Mouse (Mus musculus) limb, embryonic 11.5 days (tissue): ENCODE measurements at regions not wholly inside any gene's neighbourhood (a gene's known extent, or its start where the extent isn't known, plus 50 kb on each side); places are given as distances from the start of the nearest gene placed in this dataset.
A peak's percentile ranks its signal among the peaks of the same experiment; 100 is the strongest.

Experiments used
- ATAC-seq: fragments of 200-750 bp; cut with Nextera tagmentation; 2 replicates; pipeline ENCODE4 v1.8.0; 2017; ENCODE audit warnings: low read depth; ENCODE audit not compliant: insufficient number of reproducible peaks, low FRiP score, low TSS enrichment
- DNase-seq: peaks from one replicate; pipeline ENCODE4 v3.0.0-alpha.2; 2015; ENCODE audit warnings: low spot score
- H3K27ac ChIP-seq: fragments of 300-500 bp; sonication (generic); replicated peaks from 2 replicates; pipeline ENCODE4 v1.5.1; 2014; ENCODE audit warnings: low read depth, mild to moderate bottlenecking, low read length
- H3K27me3 ChIP-seq: fragments of 300-500 bp; sonication (generic); 2 replicates; pipeline ENCODE4 v1.6.1; 2014; ENCODE audit warnings: mild to moderate bottlenecking, low read length, mixed read lengths; ENCODE audit not compliant: control insufficient read depth, insufficient read depth
- H3K36me3 ChIP-seq: fragments of 300-500 bp; sonication (generic); 2 replicates; pipeline ENCODE4 v1.6.1; 2014; ENCODE audit warnings: mild to moderate bottlenecking, low read length, moderate library complexity, mixed read lengths; ENCODE audit not compliant: control insufficient read depth, insufficient read depth
- H3K4me1 ChIP-seq: fragments of 300-500 bp; sonication (generic); 2 replicates; pipeline ENCODE4 v1.6.1; 2014; ENCODE audit warnings: low read length, mixed read lengths; ENCODE audit not compliant: control insufficient read depth, insufficient read depth
- H3K4me2 ChIP-seq: fragments of 300-500 bp; sonication (generic); 2 replicates; pipeline ENCODE4 v1.6.1; 2014; ENCODE audit warnings: low read depth, mild to moderate bottlenecking, moderate library complexity; ENCODE audit not compliant: severe bottlenecking
- H3K4me3 ChIP-seq: fragments of 300-500 bp; sonication (generic); 2 replicates; pipeline ENCODE4 v1.5.1; 2014; ENCODE audit warnings: low read depth, low read length
- H3K9ac ChIP-seq: fragments of 300-500 bp; sonication (generic); 2 replicates; pipeline ENCODE4 v1.6.1; 2014; ENCODE audit warnings: mild to moderate bottlenecking, low read length
- H3K9me3 ChIP-seq: fragments of 300-500 bp; sonication (generic); 2 replicates; pipeline ENCODE4 v1.6.1; 2016; ENCODE audit warnings: low read length; ENCODE audit not compliant: control insufficient read depth
- WGBS: fragments of 180-500 bp; shearing (Covaris S2); extraction: QIAGEN DNeasy Blood & Tissue Kit; methylation state at CpG from one replicate; pipeline ENCODE4 v1.1.7; 2014; 5-methylcytosine and 5-hydroxymethylcytosine counted together

DNA sequence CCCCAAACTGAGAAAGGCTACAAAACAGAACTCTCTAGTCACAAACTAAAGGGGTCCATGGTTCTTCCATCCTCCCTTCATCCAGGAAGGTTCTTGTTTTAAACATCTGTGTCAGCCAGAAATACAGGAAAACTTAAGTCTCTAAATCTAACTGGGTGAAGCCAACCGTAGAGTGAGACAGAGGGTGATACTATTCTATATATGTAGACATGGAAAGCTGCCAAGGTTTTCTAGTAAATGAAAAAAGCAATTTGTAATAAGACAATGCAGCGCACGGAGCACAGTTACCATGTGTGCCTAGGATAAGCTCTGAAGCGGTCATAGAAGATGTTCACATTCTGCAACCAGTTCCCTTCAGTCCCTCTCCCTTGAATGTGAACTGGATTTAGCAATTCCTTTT is 55.4 kb downstream of the Ppp1r3c start:
- Histone ChIP-seq H3K9ac (no peak overlapping the region), H3K27ac (no peak overlapping the region), H3K27me3 (no peaks in the 10 kb centered on the region), H3K36me3 (no peaks in the 10 kb centered on the region), H3K4me1 (0 out of 2 replicates have a peak, but pooled peaks cover 4% of the 10 kb centered on the region), H3K4me2 (no peak overlapping the region), H3K4me3 (no peak overlapping the region), H3K9me3 (no peaks in the 10 kb centered on the region)
- DNase-seq (no peak), ATAC-seq (no peak)
- WGBS = 91% methylated on average over 4 of the region's 4 CpGs

DNA sequence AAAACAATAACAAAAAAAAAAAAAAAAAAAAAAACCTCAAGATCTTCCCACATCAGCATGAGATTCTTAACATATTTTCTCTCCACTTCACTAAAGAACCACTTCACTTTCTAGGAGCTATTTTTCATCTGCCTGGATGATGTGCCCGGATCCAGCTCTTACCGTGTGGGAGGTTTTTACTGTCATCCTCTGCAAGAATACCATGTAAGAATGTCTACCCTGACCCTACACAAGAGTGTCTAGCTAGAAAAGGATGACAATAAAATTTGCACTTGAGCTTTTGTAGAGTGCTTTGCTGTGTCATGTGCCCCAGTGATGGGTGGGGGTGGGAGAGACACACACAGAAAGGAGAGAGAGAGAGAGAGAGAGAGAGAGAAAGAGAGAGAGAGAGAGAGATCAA is 56.1 kb downstream of the Ppp1r3c start:
- H3K9ac ChIP-seq = no peak overlapping the region
- H3K4me3 ChIP-seq = no peak overlapping the region
- no peaks in the 10 kb centered on the region for H3K27me3 ChIP-seq
- no peak for ATAC-seq
- DNase-seq = no peak
- no peak overlapping the region for H3K27ac ChIP-seq
- H3K4me1 ChIP-seq = 0 out of 2 replicates have a peak, but pooled peaks cover 4% of the 10 kb centered on the region
- no peaks in the 10 kb centered on the region for H3K9me3 ChIP-seq
- WGBS = 92% methylated on average over 2 of the region's 2 CpGs
- H3K4me2 ChIP-seq = no peak overlapping the region
- H3K36me3 ChIP-seq = no peaks in the 10 kb centered on the region

GRCm38 (mm10) chr19:36679028-36679820 is 57.2 kb downstream of the Ppp1r3c start:
- no peak overlapping the region for H3K4me2 ChIP-seq
- H3K9me3 ChIP-seq = no peaks in the 10 kb centered on the region
- H3K27ac ChIP-seq = no peak overlapping the region
- WGBS = 39% methylated on average over 4 of the region's 4 CpGs
- no peaks in the 10 kb centered on the region for H3K27me3 ChIP-seq
- H3K36me3 ChIP-seq = no peaks in the 10 kb centered on the region
- DNase-seq = no peak
- no peak for ATAC-seq
- no peak overlapping the region for H3K4me3 ChIP-seq
- H3K9ac ChIP-seq = no peak overlapping the region
- H3K4me1 ChIP-seq = 0 out of 2 replicates have a peak, but pooled peaks cover 4% of the 10 kb centered on the region

DNA sequence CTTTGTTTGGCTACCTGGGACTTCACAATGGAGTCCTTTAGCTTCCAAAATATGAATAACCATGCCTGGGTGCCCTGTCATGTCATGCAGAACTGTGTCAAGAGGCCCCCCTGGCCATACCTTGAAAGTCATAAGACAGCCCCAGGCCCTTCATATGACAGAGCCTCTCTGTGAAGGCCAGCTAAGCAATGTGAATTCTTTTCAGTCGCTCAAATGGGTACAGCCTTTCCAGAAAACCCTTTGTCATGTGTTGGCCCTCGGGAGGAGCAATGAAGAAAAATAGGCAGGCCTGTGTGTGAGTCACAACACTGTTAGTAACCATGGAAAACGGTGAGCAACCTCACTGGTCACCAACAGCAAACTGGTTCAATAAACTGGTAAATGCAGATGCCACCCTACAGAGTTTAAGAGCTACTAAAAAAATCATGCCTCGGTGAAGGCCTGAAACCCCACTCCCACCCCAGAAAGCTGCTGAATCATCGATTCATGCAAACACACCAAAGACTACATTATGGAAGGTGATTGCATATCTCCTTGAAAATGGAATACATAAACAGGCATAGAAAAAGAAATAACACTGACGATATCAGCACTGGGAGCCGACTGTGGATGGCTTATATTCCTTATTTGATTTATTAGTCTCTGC is 57.9 kb downstream of the Ppp1r3c start:
- H3K4me1 ChIP-seq = 0 out of 2 replicates have a peak, but pooled peaks cover 4% of the 10 kb centered on the region
- H3K9me3 ChIP-seq = no peaks in the 10 kb centered on the region
- H3K4me3 ChIP-seq = no peak overlapping the region
- no peak for DNase-seq
- H3K4me2 ChIP-seq = no peak overlapping the region
- no peak overlapping the region for H3K27ac ChIP-seq
- H3K9ac ChIP-seq = no peak overlapping the region
- WGBS = 81% methylated on average over 7 of the region's 7 CpGs
- ATAC-seq = no peak
- H3K27me3 ChIP-seq = no peaks in the 10 kb centered on the region
- H3K36me3 ChIP-seq = no peaks in the 10 kb centered on the region

DNA sequence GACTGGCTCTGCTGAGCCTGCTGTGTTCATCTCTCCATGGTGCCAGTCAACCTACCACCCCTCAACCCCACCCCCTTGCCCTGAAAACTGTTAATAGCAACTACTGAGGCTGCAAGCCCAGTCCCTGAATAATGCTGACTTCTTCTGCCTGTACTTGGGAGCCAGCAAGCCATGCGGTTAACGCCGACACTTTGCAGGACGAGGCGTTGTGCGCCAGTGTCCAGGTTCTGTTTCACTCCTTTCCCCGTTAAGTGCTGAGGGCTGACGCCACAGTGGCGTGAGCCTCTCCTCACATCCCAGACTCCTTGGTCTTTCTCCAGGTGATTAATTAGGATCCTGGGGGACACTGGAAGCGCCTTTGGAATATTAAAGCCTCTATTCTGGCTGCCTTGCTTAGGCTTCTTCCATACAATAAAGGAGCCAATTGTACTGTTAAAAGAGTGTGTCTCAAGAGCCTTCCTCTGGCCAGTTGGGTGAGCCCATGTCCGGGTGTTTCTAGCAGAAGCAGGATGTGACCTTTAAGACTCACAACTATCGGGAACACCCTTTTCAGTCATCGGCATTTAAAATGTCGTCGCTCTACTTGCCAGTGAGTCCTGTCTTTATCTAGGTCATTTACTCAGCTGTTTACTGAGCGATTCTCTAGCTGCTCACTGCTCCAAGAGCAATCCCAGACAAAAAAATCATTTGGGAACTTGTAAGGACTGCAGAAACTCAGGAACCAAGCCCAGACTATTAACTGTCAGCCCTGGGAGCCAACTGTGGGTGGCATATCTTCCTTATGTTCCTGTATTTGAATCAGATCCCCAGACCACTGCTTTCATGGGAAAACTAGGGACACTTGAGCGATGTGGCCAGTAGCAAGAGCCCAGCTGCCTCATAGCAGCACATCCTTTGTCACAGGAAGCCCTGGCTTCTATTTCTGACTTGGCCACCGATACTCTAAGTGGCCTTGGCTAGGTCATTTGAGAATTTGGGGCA is 59.1 kb downstream of the Ppp1r3c start:
- no peak overlapping the region for H3K4me2 ChIP-seq
- H3K9ac ChIP-seq = no peak overlapping the region
- H3K9me3 ChIP-seq = no peaks in the 10 kb centered on the region
- H3K4me3 ChIP-seq = no peak overlapping the region
- no peak overlapping the region for H3K27ac ChIP-seq
- no peaks in the 10 kb centered on the region for H3K27me3 ChIP-seq
- ATAC-seq (no peak), DNase-seq (no peak)
- WGBS = 85% methylated on average over 18 of the region's 18 CpGs
- H3K4me1 ChIP-seq = 0 out of 2 replicates have a peak, but pooled peaks cover 4% of the 10 kb centered on the region
- no peaks in the 10 kb centered on the region for H3K36me3 ChIP-seq

- H3K4me1 ChIP-seq = 0 out of 2 replicates have a peak, but pooled peaks cover 4% of the 10 kb centered on the region
- ATAC-seq = no peak
Observed at GRCm38 (mm10) chr19:36674946-36675345, 61.5 kb downstream of the Ppp1r3c start.

GRCm38 (mm10) chr19:36670813-36671212 is 65.6 kb downstream of the Ppp1r3c start:
- H3K9me3 ChIP-seq = no peaks in the 10 kb centered on the region
- no peaks in the 10 kb centered on the region for H3K36me3 ChIP-seq
- no peak overlapping the region for H3K4me3 ChIP-seq
- no peaks in the 10 kb centered on the region for H3K4me1 ChIP-seq
- DNase-seq (peak; percentile 18), ATAC-seq (no peak)
- H3K4me2 ChIP-seq = no peak overlapping the region
- no peak overlapping the region for H3K27ac ChIP-seq
- no peaks in the 10 kb centered on the region for H3K27me3 ChIP-seq
- H3K9ac ChIP-seq = no peak overlapping the region
- WGBS = 93% methylated on average over 7 of the region's 7 CpGs

More at GRCm38 (mm10) chr19:36674946-36675345, 61.5 kb downstream of the Ppp1r3c start:
- Histone ChIP-seq H3K4me3 (no peak overlapping the region), H3K36me3 (no peaks in the 10 kb centered on the region), H3K9me3 (no peaks in the 10 kb centered on the region), H3K9ac (no peak overlapping the region), H3K27me3 (no peaks in the 10 kb centered on the region), H3K4me2 (no peak overlapping the region), H3K27ac (no peak overlapping the region)
- no peak for DNase-seq
- 80% methylated on average over 4 of the region's 4 CpGs for WGBS
